Mouse (Mus musculus) testis, postnatal 14 days (tissue): Measurements from ENCODE around the gene Gm34653.

ENCODE experiments used
- DNase-seq: peaks from one replicate; pipeline ENCODE4 v3.0.0; 2021; ENCODE audit warnings: low spot score

Gene Gm34653

GRCm38 (mm10) chr2:34884186-34884585 is 51.4 kb downstream of the Gm34653 start:
- no peak for DNase-seq
